Mouse (Mus musculus): ENCODE data around the gene Rabl6. TPM values are rescaled to one million over a fixed set of nuclear protein-coding genes. Genes with fewer than 3 reads are reported as not detected.
"Not testable (repeated sequence)": the region's sequence is repeated elsewhere in the genome, so short reads cannot be mapped to it uniquely, and the experiment has no call there.

Gene Rabl6
- polyA plus RNA-seq, 1 experiment: 58.2 TPM

- H3K27me3 ChIP-seq (replicated peaks): no peaks in the 10 kb centered on the region
- H3K4me1 ChIP-seq: no peaks in the 10 kb centered on the region
- H3K36me3 ChIP-seq (replicated peaks; ENCODE audit: low read length): peaks cover 92% of the 10 kb centered on the region
- no peaks in the 10 kb centered on the region for H3K9me3 ChIP-seq
- no peak overlapping the region for H3K4me3 ChIP-seq (replicated peaks)
- TF ChIP-seq FLI1 (IDR thresholded peaks at IDR 0.05; ENCODE audit: low read length) (no peak), GATA1 (IDR thresholded peaks at IDR 0.05; ENCODE audit: borderline replicate concordance, low read length) (no peak)
Observed at GRCm38 (mm10) chr2:25565741-25566140, 42.6 kb downstream of the Rabl6 start.

GRCm38 (mm10) chr2:25561946-25562345 lies 46.4 kb downstream of the Rabl6 start:
- Histone ChIP-seq H3K9me3 (no peaks in the 10 kb centered on the region), H3K4me1 (peaks cover 21% of the 10 kb centered on the region), H3K4me3 (replicated peaks) (no peak overlapping the region), H3K36me3 (replicated peaks; ENCODE audit: low read length) (peaks cover 76% of the 10 kb centered on the region), H3K27me3 (replicated peaks) (no peaks in the 10 kb centered on the region)
- TF ChIP-seq FLI1 (IDR thresholded peaks at IDR 0.05; ENCODE audit: low read length) (no peak), GATA1 (IDR thresholded peaks at IDR 0.05; ENCODE audit: borderline replicate concordance, low read length) (no peak)

- no peak overlapping the region for H3K4me3 ChIP-seq (replicated peaks)
- TF ChIP-seq GATA1 (IDR thresholded peaks at IDR 0.05; ENCODE audit: borderline replicate concordance, low read length) (no peak), FLI1 (IDR thresholded peaks at IDR 0.05; ENCODE audit: low read length) (no peak)
- H3K4me1 ChIP-seq: peaks cover 31% of the 10 kb centered on the region
- H3K9me3 ChIP-seq: no peaks in the 10 kb centered on the region
- H3K27me3 ChIP-seq (replicated peaks): no peaks in the 10 kb centered on the region
- H3K36me3 ChIP-seq (replicated peaks; ENCODE audit: low read length): peaks cover 64% of the 10 kb centered on the region
Observed at GRCm38 (mm10) chr2:25560551-25560950, 47.8 kb downstream of the Rabl6 start.

- peaks cover 31% of the 10 kb centered on the region for H3K4me1 ChIP-seq
- H3K4me3 ChIP-seq (replicated peaks): peak overlapping the region; percentile 100
- peaks cover 46% of the 10 kb centered on the region for H3K36me3 ChIP-seq (replicated peaks; ENCODE audit: low read length)
- no peak for TF ChIP-seq FLI1 (IDR thresholded peaks at IDR 0.05; ENCODE audit: low read length)
- H3K27me3 ChIP-seq (replicated peaks): no peaks in the 10 kb centered on the region
- H3K9me3 ChIP-seq: no peaks in the 10 kb centered on the region
Observed at GRCm38 (mm10) chr2:25558774-25559173, 49.5 kb downstream of the Rabl6 start.

- TF ChIP-seq FLI1 (IDR thresholded peaks at IDR 0.05; ENCODE audit: low read length) (no peak), GATA1 (IDR thresholded peaks at IDR 0.05; ENCODE audit: borderline replicate concordance, low read length) (no peak)
- peaks cover 38% of the 10 kb centered on the region for H3K36me3 ChIP-seq (replicated peaks; ENCODE audit: low read length)
- H3K9me3 ChIP-seq: no peaks in the 10 kb centered on the region
- peaks cover 33% of the 10 kb centered on the region for H3K4me1 ChIP-seq
- H3K27me3 ChIP-seq (replicated peaks): no peaks in the 10 kb centered on the region
- H3K4me3 ChIP-seq (replicated peaks): peak overlapping the region; percentile 100
Observed at GRCm38 (mm10) chr2:25557964-25558360, 50.4 kb downstream of the Rabl6 start.

- TF ChIP-seq FLI1 (IDR thresholded peaks at IDR 0.05; ENCODE audit: low read length) (no peak), GATA1 (IDR thresholded peaks at IDR 0.05; ENCODE audit: borderline replicate concordance, low read length) (no peak)
- H3K36me3 ChIP-seq (replicated peaks; ENCODE audit: low read length): peaks cover 33% of the 10 kb centered on the region
- H3K9me3 ChIP-seq: no peaks in the 10 kb centered on the region
Observed at GRCm38 (mm10) chr2:25557221-25557963, 50.9 kb downstream of the Rabl6 start, which contains the start of gene Edf1. Edf1 (plus strand) TSS chr2:25557847.

GRCm38 (mm10) chr2:25556296-25556695 lies 52.0 kb downstream of the Rabl6 start:
- TF ChIP-seq FLI1 (IDR thresholded peaks at IDR 0.05; ENCODE audit: low read length): no peak
- no peak for TF ChIP-seq GATA1 (IDR thresholded peaks at IDR 0.05; ENCODE audit: borderline replicate concordance, low read length)
- H3K36me3 ChIP-seq (replicated peaks; ENCODE audit: low read length): peaks cover 22% of the 10 kb centered on the region
- H3K27me3 ChIP-seq (replicated peaks): no peaks in the 10 kb centered on the region
- peaks cover 39% of the 10 kb centered on the region for H3K4me1 ChIP-seq
- peak overlapping the region; percentile 51 for H3K4me3 ChIP-seq (replicated peaks)
- H3K9me3 ChIP-seq: no peaks in the 10 kb centered on the region

More at GRCm38 (mm10) chr2:25557221-25557963, 50.9 kb downstream of the Rabl6 start, which contains the start of gene Edf1:
- Histone ChIP-seq H3K4me1 (peaks cover 36% of the 10 kb centered on the region), H3K27me3 (replicated peaks) (no peaks in the 10 kb centered on the region), H3K4me3 (replicated peaks) (peak within 1 kb of the TSS; percentile 100)

GRCm38 (mm10) chr2:25555479-25555878 lies 52.8 kb downstream of the Rabl6 start:
- peaks cover 47% of the 10 kb centered on the region for H3K4me1 ChIP-seq
- H3K4me3 ChIP-seq (replicated peaks); H3K27me3 ChIP-seq (replicated peaks); H3K9me3 ChIP-seq: not testable (repeated sequence)
- H3K36me3 ChIP-seq (replicated peaks; ENCODE audit: low read length): peaks cover 14% of the 10 kb centered on the region

- not testable (repeated sequence) for H3K9me3 ChIP-seq; H3K4me3 ChIP-seq (replicated peaks); H3K36me3 ChIP-seq (replicated peaks; ENCODE audit: low read length); H3K27me3 ChIP-seq (replicated peaks)
- peaks cover 55% of the 10 kb centered on the region for H3K4me1 ChIP-seq
Observed at GRCm38 (mm10) chr2:25553171-25553786, 55.0 kb downstream of the Rabl6 start.

GRCm38 (mm10) chr2:25551186-25551585 lies 57.1 kb downstream of the Rabl6 start:
- H3K4me1 ChIP-seq: peaks cover 52% of the 10 kb centered on the region

More at GRCm38 (mm10) chr2:25551186-25551585, 57.1 kb downstream of the Rabl6 start:
- TF ChIP-seq FLI1 (IDR thresholded peaks at IDR 0.05; ENCODE audit: low read length) (no peak), GATA1 (IDR thresholded peaks at IDR 0.05; ENCODE audit: borderline replicate concordance, low read length) (no peak)
- no peaks in the 10 kb centered on the region for H3K36me3 ChIP-seq (replicated peaks; ENCODE audit: low read length)
- H3K9me3 ChIP-seq: no peaks in the 10 kb centered on the region
- H3K27me3 ChIP-seq (replicated peaks): no peaks in the 10 kb centered on the region
- no peak overlapping the region for H3K4me3 ChIP-seq (replicated peaks)

Measured in megakaryocyte, embryonic 14.5 days (primary cell).